Mouse (Mus musculus): ENCODE measurements at regions not wholly inside any gene's neighbourhood (a gene's known extent, or its start where the extent isn't known, plus 50 kb on each side); places are given as distances from the start of the nearest gene placed in this dataset.

- no peak for TF ChIP-seq POLR2A (IDR thresholded peaks at IDR 0.05; ENCODE audit: low read depth, low read length)
- TF ChIP-seq ELF1 (IDR thresholded peaks at IDR 0.05; ENCODE audit: low read depth, low read length), result no peak
- TF ChIP-seq BHLHE40 (IDR thresholded peaks at IDR 0.05; ENCODE audit: low read depth, low read length), result no peak
- TF ChIP-seq GABPA (IDR thresholded peaks at IDR 0.05; ENCODE audit: insufficient replicate concordance, low read depth, low read length), result no peak
- TF ChIP-seq USF1 (IDR thresholded peaks at IDR 0.05; ENCODE audit: low read depth, low read length), result no peak
- no peak for TF ChIP-seq MEF2A (IDR thresholded peaks at IDR 0.05; ENCODE audit: borderline replicate concordance, low read depth, low read length)
- no peak for TF ChIP-seq E2F4 (IDR thresholded peaks at IDR 0.05; ENCODE audit: insufficient replicate concordance, low read depth, low read length)
- TF ChIP-seq TCF12 (IDR thresholded peaks at IDR 0.05; ENCODE audit: low read depth, low read length), result no peak
- no peak for TF ChIP-seq NRF1 (IDR thresholded peaks at IDR 0.05; ENCODE audit: low read depth, low read length)
- no peak for TF ChIP-seq MAZ (IDR thresholded peaks at IDR 0.05; ENCODE audit: low read depth, low read length)
- no peak for TF ChIP-seq CTCF (conservative IDR thresholded peaks at IDR 0.05 in 1 of 2, IDR thresholded peaks at IDR 0.05 in 1 of 2; ENCODE audit: low read depth in 2 of 2, low read length in 2 of 2)
These were observed 83.9 kb upstream of the Cpeb4 start for GRCm38 (mm10) chr11:31787917-31788703.

Measured in CH12.LX (cell line).